Mouse (Mus musculus) left cerebral cortex, adult 18-20 months (tissue): ENCODE data around the gene Rhebl1. TPM values are rescaled to one million over a fixed set of nuclear protein-coding genes. Genes with fewer than 3 reads are reported as not detected.

Source experiments
- DNase-seq, 2 experiments: peaks; one replicate each; pipeline ENCODE4 v3.0.0; 2021 to 2022; ENCODE audit warnings: low spot score in 2 of 2, mixed read lengths in 1 of 2
- total RNA-seq, 2 experiments: library from RNA; stranded (reverse); gene quantifications; 2 replicates each; pipeline ENCODE4 v1.2.3; 2021

The Rhebl1 gene
- total RNA-seq, 2 experiments from 2014 or later = 8.6 to 12.9 TPM

DNA sequence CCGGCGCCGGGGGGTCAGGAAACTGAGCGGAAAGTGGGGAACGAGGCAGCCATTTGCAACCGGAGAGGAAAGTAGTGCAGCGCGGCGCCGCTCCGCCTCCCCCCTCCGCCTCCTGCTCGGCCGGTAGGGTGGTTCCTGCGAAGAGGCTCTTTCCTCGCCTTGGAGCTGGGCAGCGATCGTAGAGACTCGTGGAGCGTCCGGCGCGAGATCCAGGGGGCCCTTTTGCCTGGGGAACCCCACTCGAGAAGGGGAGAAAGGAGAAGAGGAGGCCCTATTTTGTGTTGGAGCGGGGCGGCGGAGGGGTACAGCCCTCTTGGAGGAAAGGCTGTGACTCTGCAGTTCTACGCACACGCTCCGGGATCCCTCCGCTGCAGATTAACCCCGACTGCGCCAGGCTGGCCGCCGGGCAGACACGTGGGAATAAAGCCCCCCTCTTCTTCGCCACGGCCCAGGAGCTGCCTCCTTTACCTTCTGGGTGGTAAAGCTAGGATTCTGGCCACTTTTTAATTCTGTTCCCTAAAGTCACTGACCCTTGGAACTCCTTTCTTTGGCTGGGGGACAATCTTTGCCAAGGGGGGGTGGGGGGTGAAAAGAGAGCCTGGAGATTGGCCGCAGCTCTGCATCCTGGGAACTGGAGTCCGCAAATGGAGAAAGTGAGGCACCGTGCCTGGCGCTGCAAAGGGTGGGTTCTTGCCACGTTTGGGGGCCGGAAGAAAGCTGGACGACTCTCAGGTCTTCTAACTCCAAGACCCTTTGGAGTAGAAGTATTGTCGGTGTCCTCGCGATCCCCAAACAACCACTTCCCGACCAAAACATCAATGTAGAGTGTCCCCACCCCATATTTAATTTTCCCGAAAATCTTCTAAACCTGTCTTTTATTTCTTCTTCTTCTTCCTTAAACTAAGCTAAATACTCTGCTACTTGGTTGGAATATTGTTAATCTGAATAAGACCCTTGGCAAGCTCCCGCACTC is 22.1 kb downstream of the Rhebl1 start:
- DNase-seq = peak; percentile 87 to 93

DNA sequence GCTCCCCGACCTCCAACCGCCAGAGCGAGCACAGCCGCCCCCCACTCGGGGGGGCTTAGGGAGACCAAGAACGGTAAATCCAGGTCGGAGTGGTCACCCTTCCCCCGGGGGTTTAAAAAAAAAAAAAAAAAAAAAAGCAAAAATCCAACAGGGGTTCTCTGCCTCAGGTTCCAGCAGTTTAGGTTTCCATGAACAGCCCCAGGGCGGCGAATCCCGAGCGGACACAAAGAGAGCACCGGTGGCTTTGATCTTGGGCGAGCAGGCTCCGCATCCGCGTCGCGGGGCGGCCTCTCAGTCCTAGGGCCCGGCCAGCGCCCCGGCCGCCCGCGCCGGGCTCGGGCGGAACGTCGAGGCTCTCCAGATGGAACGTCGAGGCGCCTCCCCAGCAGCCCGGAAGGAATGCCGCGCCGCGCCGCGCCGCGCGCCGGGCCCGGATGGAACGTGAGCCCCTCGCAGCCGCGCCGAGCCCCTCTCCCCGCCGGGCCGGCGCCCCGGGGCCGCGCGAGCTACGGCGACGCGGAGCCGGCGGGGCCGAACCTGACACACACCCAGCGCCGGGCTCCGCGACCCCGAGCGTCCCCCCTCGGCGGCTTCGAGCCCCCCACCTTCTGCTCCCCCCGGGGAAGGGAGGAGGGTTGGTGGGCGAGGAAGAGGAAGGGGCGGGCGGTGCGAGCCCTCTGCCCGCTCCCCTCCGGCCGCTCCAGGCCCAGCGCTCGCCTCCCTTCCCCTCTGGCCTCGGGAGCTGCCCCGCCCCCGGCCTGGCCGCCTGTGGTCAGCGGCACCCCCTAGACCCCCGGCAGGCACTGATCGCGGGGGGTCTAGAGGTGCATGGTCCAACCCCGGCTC is 23.0 kb downstream of the Rhebl1 start, which contains the start of gene Kmt2d:
TSS of gene Kmt2d (minus strand) at position 135 of the 846 bp plus-strand sequence.
- no peak for DNase-seq

DNA sequence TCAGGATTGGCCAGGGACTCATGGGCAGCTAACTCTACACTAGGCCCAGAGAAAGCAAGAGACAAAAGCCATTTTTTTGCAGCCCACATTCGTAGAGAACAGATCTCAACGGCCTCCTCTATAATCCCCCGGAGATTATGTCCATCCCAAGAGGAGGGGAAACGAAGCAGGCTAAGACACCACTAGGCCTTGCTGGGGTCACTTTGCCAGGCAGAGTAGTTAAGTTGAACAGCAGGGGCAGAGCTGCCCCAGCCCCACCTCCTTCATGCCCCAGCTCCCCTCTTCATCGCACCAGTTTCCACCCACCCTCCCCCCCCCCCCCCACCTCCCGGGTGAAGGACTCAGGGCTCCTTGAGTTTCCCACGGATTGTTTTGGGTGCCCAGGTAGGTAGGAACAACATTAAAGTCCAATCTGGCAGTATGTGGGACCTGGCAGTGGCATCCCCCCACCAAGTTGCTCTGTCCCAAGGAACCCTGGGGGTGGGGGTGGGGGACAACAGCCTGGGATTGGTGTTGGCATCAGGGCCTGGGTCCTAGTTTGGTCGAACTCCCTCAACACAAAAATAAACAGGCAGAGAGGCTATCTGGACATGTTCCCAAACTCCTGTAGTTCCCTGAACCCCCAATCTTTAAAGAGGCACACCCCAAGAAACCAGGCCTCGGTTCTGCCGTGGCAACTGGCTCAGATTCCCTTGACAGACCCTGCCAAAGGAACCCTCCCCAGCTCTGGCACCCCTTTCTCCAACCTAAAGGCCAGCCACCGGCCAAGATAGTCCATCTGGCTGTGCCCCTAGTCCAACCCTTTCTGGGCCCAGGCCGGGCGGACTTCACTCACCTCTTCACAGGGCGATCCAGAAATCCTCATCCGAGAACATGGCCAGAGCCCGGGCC is 23.9 kb downstream of the Rhebl1 start:
- DNase-seq = no peak

DNA sequence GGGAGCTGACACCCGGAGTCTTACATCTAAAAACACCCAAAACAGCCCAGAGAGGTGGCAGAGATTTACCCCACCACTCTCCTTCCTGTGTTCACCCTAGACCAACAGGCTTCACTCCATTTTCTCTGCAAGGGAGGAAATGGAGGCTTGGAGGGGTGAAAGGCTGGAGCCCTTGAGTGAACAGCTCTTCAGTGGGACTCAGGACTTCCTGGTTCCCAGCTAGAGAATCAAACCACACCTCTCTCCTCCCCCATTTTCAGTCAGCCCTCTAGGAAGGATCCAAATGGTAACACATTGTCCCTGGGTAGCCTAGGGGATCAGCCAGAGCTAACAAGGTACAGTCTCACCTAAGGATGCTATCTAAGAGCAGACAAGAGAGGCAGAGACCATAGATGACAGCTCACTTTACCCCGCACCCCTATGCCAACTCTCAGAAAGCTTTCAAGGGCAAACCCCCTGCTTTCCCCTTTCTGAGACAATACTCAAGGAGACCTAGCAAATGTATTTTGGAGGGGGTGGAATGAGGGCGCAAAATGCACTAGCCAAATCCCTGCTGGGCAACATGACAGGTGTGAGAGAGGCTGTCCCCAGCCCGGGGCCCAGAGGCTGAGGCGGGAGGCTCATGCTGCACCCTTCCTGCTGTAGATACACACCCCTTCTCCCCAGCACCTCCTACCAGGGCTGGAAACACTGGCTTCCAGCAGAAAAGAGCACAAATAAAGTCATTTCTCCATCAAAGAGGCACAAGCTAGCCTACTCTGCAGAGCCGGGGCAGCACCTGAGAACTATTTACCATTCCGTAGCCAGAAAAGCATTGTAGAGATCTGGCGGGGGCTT is 24.8 kb downstream of the Rhebl1 start:
- no peak for DNase-seq

DNA sequence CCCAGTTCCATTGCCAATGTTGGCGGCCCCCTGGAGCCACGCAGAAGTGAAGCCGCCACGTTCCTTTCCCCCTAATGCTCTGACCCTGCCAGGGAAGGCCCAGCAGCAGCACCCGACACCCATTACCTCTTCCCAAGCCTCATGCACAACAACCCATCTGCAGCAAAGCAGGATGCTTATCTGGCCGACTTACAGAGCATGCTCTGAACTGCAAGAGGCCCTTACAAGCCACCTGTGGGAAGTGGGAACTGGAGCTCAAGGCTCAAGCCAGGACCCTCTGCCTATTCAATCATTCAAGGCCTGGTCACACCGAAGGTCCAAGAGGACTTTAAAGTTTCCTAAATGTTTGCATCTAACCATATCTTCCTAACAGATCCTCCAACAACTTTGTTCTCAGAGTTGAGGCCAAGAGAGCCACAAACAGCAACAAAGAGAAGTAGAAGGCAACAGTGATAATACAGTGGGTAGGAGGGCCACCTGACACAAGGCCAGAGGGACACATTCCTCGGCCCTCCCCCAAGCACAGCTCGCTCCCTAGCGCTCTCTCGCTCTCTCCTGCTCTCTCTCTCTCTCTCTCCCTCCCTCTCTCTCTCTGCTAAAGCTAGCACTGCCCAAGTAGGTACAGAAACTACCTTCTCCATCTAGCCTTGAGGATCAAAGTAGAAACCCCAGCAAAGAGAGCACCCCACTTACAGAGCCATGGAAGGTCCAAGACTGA is 25.8 kb downstream of the Rhebl1 start:
- no peak for DNase-seq

DNA sequence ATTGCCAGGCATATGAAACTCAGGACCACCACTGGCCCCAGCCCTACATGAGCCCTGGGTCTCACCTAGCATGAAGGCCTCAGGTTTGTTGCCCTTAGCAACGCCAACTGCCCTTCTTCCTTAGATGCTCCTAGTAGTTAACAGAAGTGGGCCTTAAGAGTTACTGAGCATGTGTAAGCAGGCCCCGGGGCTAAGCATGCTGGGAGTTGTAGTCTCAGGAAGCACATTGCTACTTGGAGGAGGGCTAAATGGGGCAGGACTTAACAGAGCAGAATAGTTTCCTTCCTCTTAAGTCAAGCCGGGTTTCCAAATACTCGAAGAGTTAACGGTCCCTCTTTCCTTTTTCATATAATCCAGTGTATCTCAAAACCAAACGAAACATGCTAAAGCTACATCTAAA is 27.0 kb downstream of the Rhebl1 start:
- peak; percentile 53 to 63 for DNase-seq

DNA sequence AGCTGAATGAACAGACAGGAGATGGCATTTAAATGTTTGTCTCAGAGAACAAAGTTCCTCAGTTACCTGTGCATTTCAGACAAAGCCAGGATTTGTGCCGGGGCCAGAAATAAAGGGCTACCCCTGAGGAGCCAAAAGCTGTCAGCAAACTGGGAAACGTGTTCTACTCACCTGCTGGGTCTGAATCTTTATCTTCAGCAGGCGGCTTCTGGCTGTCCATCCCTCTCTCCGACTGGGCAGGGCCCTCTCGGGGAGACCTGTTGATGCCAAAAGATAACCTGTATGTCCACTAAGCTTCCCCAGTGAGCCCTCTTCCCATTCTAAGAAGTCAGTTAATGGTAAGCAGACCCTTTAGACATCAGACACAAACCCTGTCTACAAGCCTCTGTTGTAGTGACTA is 27.8 kb downstream of the Rhebl1 start:
- DNase-seq = no peak

DNA sequence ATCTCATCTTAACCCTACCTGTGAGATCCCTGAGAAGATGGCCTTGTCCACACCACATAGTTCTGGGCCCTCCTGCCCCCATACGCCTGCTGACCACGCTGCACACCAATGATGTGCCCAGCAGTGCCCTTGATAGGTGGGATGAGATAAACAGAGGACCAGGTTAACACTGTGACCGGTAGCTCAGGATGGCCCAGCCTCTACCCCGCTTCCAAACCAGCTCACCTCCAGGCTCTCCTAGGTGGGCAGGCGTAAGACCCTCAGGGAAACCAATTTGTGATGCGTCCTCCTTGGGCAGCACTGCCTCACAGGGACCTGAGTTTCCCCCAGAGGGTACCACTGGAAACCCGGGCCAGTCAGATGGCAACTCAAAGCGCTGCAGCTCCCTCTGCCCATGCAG is 28.6 kb downstream of the Rhebl1 start:
- DNase-seq = no peak

DNA sequence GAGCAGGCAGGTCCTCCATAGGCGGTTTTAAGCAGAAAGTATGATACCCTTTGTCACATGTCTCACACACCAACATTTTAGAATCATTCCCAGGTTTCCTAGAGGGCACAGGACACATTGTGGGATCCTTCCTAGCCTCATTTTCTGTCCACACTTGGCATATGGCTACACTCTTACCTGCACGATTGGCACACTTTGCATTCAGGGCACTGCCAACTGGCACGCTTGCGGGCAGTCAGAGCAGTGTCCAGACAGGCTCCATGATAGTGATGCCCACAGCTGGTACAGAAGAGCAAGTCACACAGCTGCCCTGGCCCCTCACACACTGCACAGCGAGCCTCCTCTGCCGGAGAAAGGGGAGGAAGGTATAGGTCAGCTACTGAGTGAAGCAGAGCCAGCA is 29.4 kb downstream of the Rhebl1 start:
- no peak for DNase-seq

DNA sequence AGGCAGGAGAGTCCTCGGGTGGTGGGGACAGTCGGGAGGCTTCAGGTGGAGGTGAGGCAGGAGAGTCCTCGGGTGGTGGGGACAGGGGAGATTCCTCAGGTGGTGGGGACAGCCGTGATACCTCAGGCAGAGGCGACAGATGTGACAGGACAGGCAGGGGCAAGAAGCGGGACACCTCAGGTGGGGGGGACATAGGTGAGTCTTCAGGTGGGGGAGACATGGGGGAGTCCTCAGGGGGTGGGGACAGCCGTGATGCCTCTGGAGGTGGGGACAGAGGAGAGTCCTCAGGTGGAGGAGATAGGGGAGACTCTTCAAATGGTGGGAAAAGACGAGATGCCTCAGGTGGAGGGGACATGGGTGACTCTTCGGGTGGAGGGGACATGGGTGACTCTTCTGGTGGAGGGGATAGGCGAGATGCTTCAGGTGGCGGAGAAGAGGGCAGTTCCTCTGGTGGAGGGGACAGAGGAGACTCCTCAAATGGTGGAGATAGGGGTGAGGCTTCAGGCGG is 30.8 kb downstream of the Rhebl1 start:
- DNase-seq = no peak

DNA sequence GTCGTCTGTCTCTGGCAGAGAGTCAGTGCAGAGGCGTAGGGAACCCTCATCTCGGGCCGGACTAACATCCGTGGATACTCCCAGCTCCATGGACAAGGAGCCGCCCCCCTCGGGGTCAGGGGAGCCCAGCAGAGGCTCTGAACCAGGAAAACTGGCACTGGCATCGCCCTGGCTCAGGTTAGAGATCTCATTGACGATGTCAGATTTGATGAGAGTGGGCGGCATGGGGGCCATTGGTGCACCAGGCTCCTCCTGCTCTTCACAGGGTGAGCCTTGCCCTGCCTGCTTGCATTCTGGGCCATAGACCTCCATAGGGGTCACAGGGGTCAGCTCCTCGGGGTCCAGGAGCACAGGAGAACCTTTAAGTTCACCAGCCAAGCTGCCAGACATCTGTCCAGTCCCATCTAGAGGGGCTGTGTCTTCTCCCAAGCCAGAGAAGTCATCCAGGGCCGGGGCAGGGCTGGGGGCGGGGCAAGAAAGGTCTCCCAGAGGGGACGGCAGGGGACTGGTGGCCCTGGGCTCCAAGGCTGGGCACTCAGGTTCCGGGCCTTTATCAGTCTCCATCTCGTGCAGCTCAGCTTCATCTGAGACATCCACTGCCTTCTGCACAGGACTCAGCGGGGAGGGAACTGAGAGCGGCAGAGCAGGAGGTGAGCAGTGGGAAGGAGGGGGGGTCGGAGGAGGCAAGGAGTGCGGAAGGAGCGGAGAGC is 32.5 kb downstream of the Rhebl1 start:
- DNase-seq = no peak

DNA sequence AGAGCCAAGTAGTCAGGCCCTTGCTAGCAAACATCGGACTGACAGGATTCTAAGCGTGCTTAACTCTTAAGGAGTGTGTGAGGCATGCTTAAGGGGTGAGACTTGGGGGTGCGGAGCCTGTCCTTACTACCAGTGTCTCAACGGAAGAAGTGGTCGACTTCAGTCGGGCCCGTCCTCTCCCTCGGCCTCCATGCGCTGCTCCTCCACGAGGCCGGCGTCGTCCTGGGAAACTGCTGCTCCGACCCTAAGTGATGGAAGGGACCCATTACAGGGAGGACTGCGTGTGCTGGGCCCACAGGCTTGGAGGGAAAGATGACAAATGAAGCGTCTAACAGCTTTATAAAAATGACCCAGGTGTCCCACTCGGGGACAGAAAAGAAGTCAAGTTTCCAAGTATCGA is 33.4 kb downstream of the Rhebl1 start:
- DNase-seq = no peak

DNA sequence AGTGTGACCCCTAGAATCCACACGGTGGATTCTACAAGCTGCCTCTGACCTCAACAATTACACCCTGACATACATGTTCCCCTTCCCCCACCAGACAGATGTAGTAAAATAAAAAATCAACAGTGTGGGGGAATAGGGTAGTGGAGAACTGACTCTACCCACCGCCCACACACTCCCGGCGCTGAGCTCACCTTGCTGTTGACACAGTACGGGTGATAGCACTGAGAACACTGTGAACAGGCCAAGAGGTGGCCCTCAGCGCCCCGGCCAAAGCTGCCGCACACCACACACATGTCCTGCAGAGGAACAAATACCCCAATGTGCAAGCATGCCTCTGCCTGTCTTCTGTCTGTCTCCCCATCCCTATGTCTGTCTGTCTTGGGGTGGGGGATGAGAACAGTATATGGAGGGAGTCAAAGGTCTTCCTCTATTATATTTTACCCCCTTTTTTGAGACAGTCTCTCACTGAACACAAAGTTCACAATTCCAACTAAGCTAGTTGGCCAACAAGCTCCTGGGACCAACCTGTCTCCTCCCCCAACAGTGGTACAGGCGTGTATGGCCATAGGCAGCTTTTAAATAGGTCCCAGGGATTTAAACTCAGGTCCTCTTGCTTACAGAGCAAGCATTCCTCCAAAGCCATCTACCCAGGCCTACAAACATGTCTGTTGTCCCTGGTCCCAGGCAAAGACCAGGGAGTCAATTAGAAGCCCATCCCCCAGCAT is 34.9 kb downstream of the Rhebl1 start:
- no peak for DNase-seq

DNA sequence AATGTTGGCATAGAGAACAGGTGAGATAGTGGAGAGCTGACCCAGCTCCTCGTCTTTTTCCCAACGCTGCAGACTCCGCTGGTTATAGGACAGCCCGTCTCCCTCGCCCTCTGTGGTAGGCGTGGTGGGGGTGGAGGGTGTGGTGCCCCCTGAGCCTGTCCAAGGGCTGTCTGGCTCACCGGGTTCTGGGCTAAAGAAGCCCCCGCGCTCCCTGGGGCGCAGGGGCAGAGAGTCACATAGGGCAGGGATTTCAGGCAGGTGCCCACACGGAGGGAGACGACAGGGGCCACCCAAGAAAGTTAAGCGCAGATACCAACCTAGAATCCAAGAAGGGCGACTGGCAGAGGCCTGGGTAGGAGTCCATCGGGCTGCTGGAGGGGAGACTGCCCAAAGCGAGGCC is 40.1 kb downstream of the Rhebl1 start:
- no peak for DNase-seq

DNA sequence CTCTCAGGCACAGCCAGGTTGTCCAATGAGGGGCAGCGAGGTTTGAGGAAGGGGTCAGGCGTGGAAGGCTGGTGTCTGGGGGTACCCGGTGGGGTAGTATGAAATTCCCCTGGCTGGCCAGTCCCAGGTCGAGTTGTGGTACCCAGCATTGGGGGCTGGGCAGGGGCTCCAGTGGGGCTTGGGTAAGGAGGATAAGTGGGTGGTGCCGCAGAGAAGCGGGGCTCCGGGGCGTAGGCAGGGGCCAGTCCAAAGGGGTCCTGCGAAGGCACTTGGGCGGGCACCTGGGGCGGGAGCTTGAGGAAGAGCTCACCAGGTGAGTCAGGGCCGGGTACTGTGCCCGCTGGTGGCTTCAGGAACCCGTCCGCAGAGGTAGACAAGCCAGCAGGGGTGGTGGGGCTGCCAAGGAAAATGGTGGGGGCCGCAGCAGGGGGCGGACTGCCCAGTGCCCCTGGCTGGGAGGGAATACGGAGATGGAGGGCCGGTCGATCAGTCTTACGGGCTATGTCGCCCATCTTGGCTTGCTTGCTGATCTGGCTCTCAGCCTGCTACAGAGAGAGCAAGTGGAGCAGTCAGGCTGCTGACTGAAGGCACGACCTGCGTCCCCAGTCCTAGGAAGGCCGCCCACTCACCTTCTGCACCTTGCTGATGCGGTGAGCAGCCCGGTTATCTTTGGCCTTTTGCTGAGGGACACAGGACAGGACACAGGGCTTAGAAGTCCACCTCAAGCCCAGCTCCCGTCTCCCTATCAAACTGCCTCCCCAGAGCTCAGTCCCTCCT is 41.0 kb downstream of the Rhebl1 start:
- DNase-seq = no peak

DNA sequence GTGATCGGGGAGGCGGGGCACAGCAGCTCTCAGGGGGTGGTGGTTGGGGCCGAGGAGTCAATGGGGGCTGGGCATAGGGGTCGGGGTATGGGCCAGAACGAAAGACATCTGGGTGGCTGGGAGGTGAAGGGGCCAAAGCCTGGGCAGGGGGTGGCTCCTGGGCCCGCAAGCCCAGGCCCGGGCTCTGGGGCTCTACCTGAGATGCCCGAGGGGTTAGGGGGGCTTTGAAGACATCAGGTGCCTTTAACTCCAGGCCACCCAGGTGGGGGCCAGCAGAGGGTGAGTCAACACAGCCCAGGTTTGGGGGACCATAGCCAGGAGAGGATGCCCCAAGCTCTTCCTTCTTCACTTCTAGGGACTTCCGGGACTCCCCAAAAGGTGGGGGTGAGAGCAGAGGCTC is 41.6 kb downstream of the Rhebl1 start:
- DNase-seq = no peak

DNA sequence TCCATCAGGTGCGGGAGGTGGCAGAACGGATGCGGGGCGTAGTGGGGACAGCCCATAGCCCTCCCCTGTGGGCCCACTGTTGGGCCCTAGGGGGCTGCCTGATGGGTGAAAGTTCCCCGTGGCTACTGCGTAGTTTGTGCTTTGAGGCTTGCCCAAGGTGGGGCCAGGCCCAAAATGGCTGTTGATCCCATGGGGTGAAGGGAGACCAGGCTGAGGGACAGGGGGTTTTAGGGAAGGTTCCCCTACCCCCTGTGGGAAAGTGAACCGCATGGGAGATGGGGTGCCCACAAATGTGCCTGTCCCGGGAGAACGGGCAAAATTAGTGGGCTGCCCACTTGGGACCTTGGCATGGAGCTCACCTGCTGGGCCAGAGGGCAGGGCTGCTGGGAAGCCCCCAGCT is 42.3 kb downstream of the Rhebl1 start:
- no peak for DNase-seq
